Mouse (Mus musculus) adrenal gland, postnatal 0 days (tissue): Measurements from ENCODE around the gene Abcc8. TPM values are rescaled to one million over a fixed set of nuclear protein-coding genes. Genes with fewer than 3 reads are reported as not detected.

Source experiments
- polyA plus RNA-seq: library from polyadenylated mRNA; unstranded; fragments of >200 nt; fragmentation: Nextera tagmentation; extraction: Ambion mirVana; gene quantifications from 2 replicates; pipeline ENCODE4 v1.2.1, GENCODE M21; 2015

Gene Abcc8
- polyA plus RNA-seq, result 0.51 and 1.8 TPM in 2 replicates

GRCm38 (mm10) chr7:46179431-46180275 is at the start of gene Abcc8:
Gene Abcc8, minus strand, starts transcription at chr7:46180033.

GRCm38 (mm10) chr7:46100563-46100962 is 79.3 kb downstream of the Abcc8 start, which contains the start of gene Kcnj11:
Gene Kcnj11, minus strand, starts transcription at chr7:46100764.

Other genes with a start within 250 kb of the Abcc8 start
- gene Abcc6, start 149.7 kb downstream of the Abcc8 start, polyA plus RNA-seq, result 0.57 and 0.99 TPM in 2 replicates
- 12.2 and 19.7 TPM in 2 replicates for gene Nomo1, start 146.3 kb downstream of the Abcc8 start, polyA plus RNA-seq
- gene Kcnj11, start 79.3 kb downstream of the Abcc8 start, polyA plus RNA-seq, result 0.19 and 0.20 TPM in 2 replicates
- 0.19 and 0.25 TPM in 2 replicates for gene Ush1c, start 58.5 kb upstream of the Abcc8 start, polyA plus RNA-seq
- gene Otog, start 61.0 kb upstream of the Abcc8 start, polyA plus RNA-seq, result 0.01 and 0.05 TPM in 2 replicates
- 0.28 TPM in 1 of 2 replicates, not detected in the other for gene Myod1, start 196.4 kb upstream of the Abcc8 start, polyA plus RNA-seq
- 0.93 and 1.8 TPM in 2 replicates for gene Kcnc1, start 216.5 kb upstream of the Abcc8 start, polyA plus RNA-seq